Mouse (Mus musculus): ENCODE measurements at regions not wholly inside any gene's neighbourhood (a gene's known extent, or its start where the extent isn't known, plus 50 kb on each side); places are given as distances from the start of the nearest gene placed in this dataset.

DNA sequence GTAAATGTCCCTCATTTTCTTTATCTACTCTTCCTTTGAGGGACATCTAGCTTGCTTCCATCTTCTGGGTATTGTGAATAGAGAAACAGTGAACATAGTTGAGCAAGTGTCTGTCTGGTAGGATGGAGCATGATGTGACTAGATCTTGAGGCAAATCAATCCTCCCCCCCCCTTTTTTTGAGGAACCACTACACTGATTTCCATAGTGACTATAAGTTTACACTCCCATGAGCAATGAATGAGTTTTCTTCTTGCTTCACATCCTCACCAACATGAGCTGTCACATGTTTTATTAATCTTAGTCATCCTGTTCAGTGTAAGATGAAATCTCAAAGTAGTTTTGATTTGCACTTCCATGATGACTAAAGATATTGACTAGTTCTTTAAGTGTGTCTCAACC is 92.7 kb downstream of the Arrdc4 start:
- no peak for TF ChIP-seq CTCF (IDR thresholded peaks at IDR 0.05)
- no peak for TF ChIP-seq EP300 (IDR thresholded peaks at IDR 0.05)

All from lung, postnatal 0 days (tissue).